Mouse (Mus musculus) stomach, postnatal 0 days (tissue): Measurements from ENCODE around the gene Inhbe.

Source experiments
- CTCF ChIP-seq: IDR thresholded peaks from 2 replicates; pipeline ENCODE4 v1.5.1; 2016; ENCODE audit warnings: antibody characterized with exemption, low read depth, mild to moderate bottlenecking, moderate library complexity
- EP300 ChIP-seq: optimal IDR thresholded peaks from 2 replicates; pipeline ENCODE3; 2016; ENCODE audit warnings: antibody characterized with exemption

DNA sequence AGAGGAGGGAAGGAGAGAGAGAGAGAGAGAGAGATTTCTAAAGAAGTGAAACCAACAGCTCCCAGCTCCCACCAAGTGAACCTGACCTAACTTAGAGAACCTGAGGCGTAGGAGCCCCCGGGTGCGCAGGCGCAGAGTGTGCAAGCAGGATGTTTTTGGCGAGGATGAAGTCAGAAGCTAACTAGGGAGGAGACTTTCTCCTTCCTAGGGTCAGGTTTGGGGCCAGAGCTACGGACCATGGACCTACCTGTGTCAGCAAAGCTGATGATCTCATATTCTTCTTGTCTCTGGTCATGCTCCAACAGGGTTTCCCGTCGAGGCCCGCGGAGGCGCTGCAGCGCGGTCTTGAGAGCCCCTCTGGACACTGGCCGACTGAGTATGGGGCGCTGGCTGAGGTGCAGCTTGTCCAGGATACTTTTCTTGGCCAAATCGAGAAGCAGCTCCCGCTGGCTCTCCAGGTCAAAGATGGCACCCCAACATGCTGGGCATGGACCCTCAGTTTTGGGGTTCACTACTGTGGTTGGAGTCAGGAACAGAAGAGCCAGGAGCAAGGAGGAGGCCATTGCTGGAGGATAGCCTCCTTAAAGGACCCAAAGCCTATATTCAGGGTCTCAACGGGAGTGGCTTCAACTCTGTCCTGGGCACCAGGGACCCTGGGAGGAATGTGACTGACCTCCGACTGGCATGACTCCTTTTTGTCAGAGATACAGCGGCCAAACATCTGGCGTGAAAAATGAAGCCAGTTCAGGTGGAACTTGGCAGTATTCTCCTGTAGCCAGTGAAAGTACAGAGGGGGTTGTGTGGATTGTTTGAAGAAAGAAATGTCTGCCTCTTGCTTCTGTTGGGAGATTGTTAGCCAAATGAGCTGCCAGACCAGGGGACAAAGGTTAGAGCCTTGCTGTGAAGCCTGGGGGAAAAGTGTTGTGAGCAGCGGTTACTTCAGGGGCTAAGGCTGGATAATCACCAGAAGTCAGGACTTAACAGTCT lies 15.9 kb upstream of the Inhbe start, which contains the start of gene Inhbc:
- TF ChIP-seq EP300 = no peak
- TF ChIP-seq CTCF = no peak
